Mouse (Mus musculus) ES-CJ7 (cell line): ENCODE results near the gene Sprr4.
A peak's percentile ranks its signal among the peaks of the same experiment; 100 is the strongest.
"Not testable (repeated sequence)": the region's sequence is repeated elsewhere in the genome, so short reads cannot be mapped to it uniquely, and the experiment has no call there.

ENCODE experiments used
- DNase-seq: peaks from one replicate; pipeline ENCODE4 v3.0.0; 2011; ENCODE audit warnings: low read depth, low spot score

Gene Sprr4

GRCm38 (mm10) chr3:92500393-92500792, at the start of gene Sprr4:
TSS of gene Sprr4 (minus strand) at chr3:92500493.
- DNase-seq = no peak

GRCm38 (mm10) chr3:92534411-92534810, 34.1 kb upstream of the Sprr4 start, which contains the start of gene 2310046K23Rik:
TSS of gene 2310046K23Rik (minus strand) at chr3:92534511.
- DNase-seq = no peak

- peak; percentile 30 for DNase-seq
Measured at GRCm38 (mm10) chr3:92512325-92512724, 12.0 kb upstream of the Sprr4 start.

DNA sequence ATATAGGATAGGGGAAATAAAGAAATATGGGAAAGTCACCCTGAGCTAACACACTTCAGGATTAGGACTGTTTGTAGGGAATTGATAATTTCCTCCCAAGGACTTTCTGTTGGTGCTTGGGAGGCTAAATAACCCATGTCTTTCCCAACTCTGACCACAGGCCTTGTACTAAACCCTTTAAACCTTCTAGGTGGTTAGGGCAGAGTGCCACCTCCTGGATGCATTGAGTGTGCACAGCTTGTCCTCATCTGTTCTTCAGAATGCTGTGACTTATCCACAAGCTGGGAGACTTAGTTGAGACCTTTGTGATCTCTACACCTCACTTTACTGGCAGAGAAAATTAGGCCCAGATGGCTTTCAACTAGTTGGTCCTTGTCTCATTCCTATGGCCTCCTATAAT, 10.5 kb upstream of the Sprr4 start:
- peak; percentile 47 for DNase-seq

DNA sequence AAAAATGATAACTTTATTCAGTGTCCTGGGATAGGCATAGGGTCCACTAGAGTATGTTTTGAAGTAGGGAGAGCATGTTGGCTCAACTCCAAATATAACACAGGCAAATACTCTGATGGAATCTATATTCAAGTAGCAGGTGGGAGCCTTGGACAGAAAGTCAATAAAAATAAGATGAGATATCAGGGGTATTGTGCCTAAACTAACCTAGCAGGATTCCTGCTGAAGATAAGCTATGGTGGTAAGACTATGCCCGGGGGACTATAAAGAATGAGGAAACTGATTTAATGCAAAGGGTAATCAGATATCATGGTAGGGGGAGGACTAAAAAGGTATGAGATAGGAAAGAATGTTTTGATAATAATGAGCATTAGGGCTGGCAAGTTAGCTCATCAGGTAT, 7.9 kb upstream of the Sprr4 start:
- no peak for DNase-seq

- no peak for DNase-seq
Measured at GRCm38 (mm10) chr3:92503528-92503927, 3.2 kb upstream of the Sprr4 start.

- DNase-seq = not testable (repeated sequence)
Measured at GRCm38 (mm10) chr3:92490262-92490661, 10.0 kb downstream of the Sprr4 start.

DNA sequence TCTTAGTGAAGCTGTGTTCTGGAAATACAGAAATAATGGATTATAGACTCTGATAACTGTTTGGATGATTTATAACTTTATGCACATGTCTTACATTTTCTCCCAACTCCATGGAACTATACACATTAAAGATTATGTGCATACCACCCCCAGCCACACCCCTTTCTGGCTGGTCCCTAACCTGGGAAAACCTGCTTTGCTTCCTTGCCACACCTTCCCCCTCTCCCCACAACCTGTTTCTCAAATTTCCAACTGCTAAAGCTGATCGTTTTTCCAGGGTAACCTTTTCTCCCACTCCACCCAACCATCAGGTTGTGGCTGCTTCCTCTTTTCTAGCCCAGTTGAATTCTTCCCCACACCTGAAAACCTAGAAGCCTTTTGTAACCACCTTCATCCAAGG, 14.0 kb downstream of the Sprr4 start:
- DNase-seq = no peak

- DNase-seq = no peak
Measured at GRCm38 (mm10) chr3:92485863-92486262, 14.4 kb downstream of the Sprr4 start, which contains the start of gene Sprr1a. TSS of gene Sprr1a (minus strand) at chr3:92485895.

GRCm38 (mm10) chr3:92481249-92481648, 19.0 kb downstream of the Sprr4 start:
- peak; percentile 48 for DNase-seq

DNA sequence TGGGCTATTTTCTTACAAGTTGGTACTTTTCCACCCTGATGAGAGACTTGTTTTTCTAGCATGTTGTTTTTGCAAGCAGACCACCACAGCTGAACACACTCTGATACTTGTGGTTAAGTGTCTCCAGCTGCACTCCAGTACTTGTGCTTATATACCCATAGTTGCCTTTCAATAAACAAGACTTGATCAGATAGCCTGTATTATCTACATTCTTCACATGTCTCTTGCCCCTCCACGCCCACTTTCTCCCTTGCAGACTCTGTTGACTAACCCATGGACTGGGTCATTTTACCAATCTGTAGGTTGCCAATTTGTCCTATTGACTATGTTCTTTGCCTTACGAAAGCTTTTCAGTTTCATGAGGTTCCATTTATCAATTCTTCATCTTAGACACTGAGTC, 30.2 kb downstream of the Sprr4 start:
- DNase-seq = no peak

GRCm38 (mm10) chr3:92467424-92467823, 32.9 kb downstream of the Sprr4 start:
- no peak for DNase-seq

DNA sequence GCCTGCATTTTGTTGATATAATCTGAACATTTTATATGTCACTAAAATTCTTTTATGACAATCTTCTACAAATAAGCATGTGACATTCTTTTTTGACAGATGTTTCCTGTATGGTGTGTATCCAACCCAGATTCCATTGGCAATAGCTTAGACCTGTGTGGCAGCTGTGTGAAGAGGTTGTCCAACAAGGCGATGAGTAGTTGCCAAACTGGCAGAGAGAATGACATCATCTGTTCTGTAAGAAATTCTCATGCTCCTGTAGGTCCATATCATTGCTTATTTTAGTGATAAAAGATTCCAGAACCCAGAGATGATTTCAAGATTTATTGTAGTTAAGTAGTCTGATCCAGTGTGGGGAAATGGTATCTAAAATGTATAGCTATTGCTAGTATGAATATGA, 33.7 kb downstream of the Sprr4 start:
- no peak for DNase-seq

GRCm38 (mm10) chr3:92458620-92459019, 41.7 kb downstream of the Sprr4 start, which contains the start of gene Sprr3:
TSS of gene Sprr3 (minus strand) at chr3:92458720.
- DNase-seq = no peak

GRCm38 (mm10) chr3:92455151-92455550, 45.1 kb downstream of the Sprr4 start:
- no peak for DNase-seq
